Mouse (Mus musculus) splenic B cell, adult 2 months (primary cell): ENCODE measurements around the gene Slc2a6.

Experiments used
- DNase-seq: peaks from one replicate; pipeline ENCODE4 v3.0.0-alpha.2; 2011; ENCODE audit warnings: low read depth, low spot score
- H3K27me3 ChIP-seq: 2 replicates; pipeline ENCODE4 v1.6.1; 2012; ENCODE audit warnings: mild to moderate bottlenecking, low read length, moderate library complexity, mixed read lengths; ENCODE audit not compliant: control insufficient read depth, poor library complexity, insufficient read depth, severe bottlenecking
- H3K36me3 ChIP-seq: 2 replicates; pipeline ENCODE4 v1.6.1; 2012; ENCODE audit warnings: mild to moderate bottlenecking, low read length, moderate library complexity, mixed read lengths; ENCODE audit not compliant: control insufficient read depth, poor library complexity, insufficient read depth, severe bottlenecking

The Slc2a6 gene

GRCm38 (mm10) chr2:27044641-27045040, 16.8 kb upstream of the Slc2a6 start:
- Histone ChIP-seq H3K27me3 (no peaks in the 10 kb centered on the region), H3K36me3 (no peaks in the 10 kb centered on the region)
- DNase-seq: no peak

GRCm38 (mm10) chr2:27044166-27044565, 16.4 kb upstream of the Slc2a6 start:
- Histone ChIP-seq H3K27me3 (no peaks in the 10 kb centered on the region), H3K36me3 (no peaks in the 10 kb centered on the region)
- no peak for DNase-seq

- H3K36me3 ChIP-seq: no peaks in the 10 kb centered on the region
- H3K27me3 ChIP-seq: no peaks in the 10 kb centered on the region
- peak; percentile 81 for DNase-seq
Measured at GRCm38 (mm10) chr2:27043461-27043860, 15.7 kb upstream of the Slc2a6 start.

GRCm38 (mm10) chr2:27042131-27042844, 14.5 kb upstream of the Slc2a6 start:
- DNase-seq: no peak
- H3K27me3 ChIP-seq: no peaks in the 10 kb centered on the region
- no peaks in the 10 kb centered on the region for H3K36me3 ChIP-seq

- no peaks in the 10 kb centered on the region for H3K36me3 ChIP-seq
- no peak for DNase-seq
- no peaks in the 10 kb centered on the region for H3K27me3 ChIP-seq
Measured at GRCm38 (mm10) chr2:27039286-27039685, 11.5 kb upstream of the Slc2a6 start.

- no peaks in the 10 kb centered on the region for H3K36me3 ChIP-seq
- peak; percentile 82 for DNase-seq
- H3K27me3 ChIP-seq: no peaks in the 10 kb centered on the region
Measured at GRCm38 (mm10) chr2:27038596-27038995, 10.8 kb upstream of the Slc2a6 start.

- DNase-seq: no peak
- H3K27me3 ChIP-seq: no peaks in the 10 kb centered on the region
- H3K36me3 ChIP-seq: no peaks in the 10 kb centered on the region
Measured at GRCm38 (mm10) chr2:27037008-27037407, 9.2 kb upstream of the Slc2a6 start.

GRCm38 (mm10) chr2:27036003-27036402, 8.2 kb upstream of the Slc2a6 start:
- no peak for DNase-seq
- H3K27me3 ChIP-seq: no peaks in the 10 kb centered on the region

GRCm38 (mm10) chr2:27032361-27032760, 4.6 kb upstream of the Slc2a6 start:
- DNase-seq: no peak

More at GRCm38 (mm10) chr2:27036003-27036402, 8.2 kb upstream of the Slc2a6 start:
- H3K36me3 ChIP-seq: no peaks in the 10 kb centered on the region

GRCm38 (mm10) chr2:27028437-27029015, 728 bp upstream of the Slc2a6 start:
- peak; percentile 64 for DNase-seq
- Histone ChIP-seq H3K27me3 (no peaks in the 10 kb centered on the region), H3K36me3 (no peaks in the 10 kb centered on the region)

More at GRCm38 (mm10) chr2:27032361-27032760, 4.6 kb upstream of the Slc2a6 start:
- Histone ChIP-seq H3K27me3 (no peaks in the 10 kb centered on the region), H3K36me3 (no peaks in the 10 kb centered on the region)

- no peak for DNase-seq
- H3K36me3 ChIP-seq: no peaks in the 10 kb centered on the region
- H3K27me3 ChIP-seq: no peaks in the 10 kb centered on the region
Measured at GRCm38 (mm10) chr2:27026857-27027617, 761 bp downstream of the Slc2a6 start.

- DNase-seq: no peak
- no peaks in the 10 kb centered on the region for H3K36me3 ChIP-seq
- no peaks in the 10 kb centered on the region for H3K27me3 ChIP-seq
Measured at GRCm38 (mm10) chr2:27026332-27026731, 1.5 kb downstream of the Slc2a6 start.

GRCm38 (mm10) chr2:27025545-27025944, 2.3 kb downstream of the Slc2a6 start:
- no peaks in the 10 kb centered on the region for H3K36me3 ChIP-seq
- peak; percentile 82 for DNase-seq
- H3K27me3 ChIP-seq: no peaks in the 10 kb centered on the region

GRCm38 (mm10) chr2:27024136-27024535, 3.7 kb downstream of the Slc2a6 start:
- Histone ChIP-seq H3K36me3 (no peaks in the 10 kb centered on the region), H3K27me3 (no peaks in the 10 kb centered on the region)
- no peak for DNase-seq

GRCm38 (mm10) chr2:27022612-27023011, 5.2 kb downstream of the Slc2a6 start:
- Histone ChIP-seq H3K36me3 (no peaks in the 10 kb centered on the region; the same call in none of the 2 replicates), H3K27me3 (no peaks in the 10 kb centered on the region)
- DNase-seq: no peak
